Mouse (Mus musculus) intestine, embryonic 15.5 days (tissue): Measurements from ENCODE around the gene Gpr4. TPM values are rescaled to one million over a fixed set of nuclear protein-coding genes. Genes with fewer than 3 reads are reported as not detected.

ENCODE experiments used
- ATAC-seq: fragments of 200-750 bp; cut with Nextera tagmentation; 2 replicates; pipeline ENCODE4 v1.8.0; 2017; ENCODE audit warnings: moderate TSS enrichment, moderate library complexity
- H3K27ac ChIP-seq: fragments of 300-500 bp; sonication (generic); 2 replicates; pipeline ENCODE4 v1.5.1; 2015; ENCODE audit warnings: mild to moderate bottlenecking, inconsistent platforms
- H3K27me3 ChIP-seq: fragments of 300-500 bp; sonication (generic); replicated peaks from 2 replicates; pipeline ENCODE4 v1.6.1; 2015; ENCODE audit warnings: inconsistent platforms
- H3K36me3 ChIP-seq: fragments of 300-500 bp; sonication (generic); 2 replicates; pipeline ENCODE4 v1.6.1; 2015; ENCODE audit warnings: inconsistent platforms
- H3K4me1 ChIP-seq: fragments of 300-500 bp; sonication (generic); replicated peaks from 2 replicates; pipeline ENCODE4 v1.6.1; 2015; ENCODE audit warnings: inconsistent platforms
- H3K4me2 ChIP-seq: fragments of 300-500 bp; sonication (generic); replicated peaks from 2 replicates; pipeline ENCODE4 v1.6.1; 2015; ENCODE audit warnings: mild to moderate bottlenecking, inconsistent platforms
- H3K4me3 ChIP-seq: fragments of 300-500 bp; sonication (generic); replicated peaks from 2 replicates; pipeline ENCODE4 v1.5.1; 2015; ENCODE audit warnings: inconsistent platforms
- H3K9ac ChIP-seq: fragments of 300-500 bp; sonication (generic); 2 replicates; pipeline ENCODE4 v1.6.1; 2015; ENCODE audit warnings: inconsistent platforms
- H3K9me3 ChIP-seq: fragments of 300-500 bp; sonication (generic); 2 replicates; pipeline ENCODE4 v1.6.1; 2016; ENCODE audit warnings: inconsistent platforms
- WGBS: fragments of 180-500 bp; shearing (Covaris S2); methylation state at CpG from one replicate; pipeline ENCODE4 v1.1.7; 2015; 5-methylcytosine and 5-hydroxymethylcytosine counted together
- microRNA counts: library from miRNA; unstranded; fragments of <30 nt; microRNA quantifications from one replicate; lab custom pipeline; 2016
- polyA plus RNA-seq: library from polyadenylated mRNA; unstranded; fragments of >200 nt; fragmentation: Nextera tagmentation; extraction: Ambion mirVana; gene quantifications from 2 replicates; pipeline ENCODE4 v1.2.1, GENCODE M21; 2015

Gpr4 gene
- polyA plus RNA-seq, 1 experiment from 2014 or later: 1.4 TPM

- H3K4me2 ChIP-seq: peak overlapping the region; percentile 93
- WGBS: under 1% methylated on average over 21 of the region's 21 CpGs
- H3K36me3 ChIP-seq: no peaks in the 10 kb centered on the region
- H3K27ac ChIP-seq: peak overlapping the region; percentile 98
- no peak for ATAC-seq
- H3K9ac ChIP-seq: peak overlapping the region; percentile 96
- H3K4me1 ChIP-seq: peaks cover 35% of the 10 kb centered on the region
- H3K9me3 ChIP-seq: no peaks in the 10 kb centered on the region
- H3K4me3 ChIP-seq: peak overlapping the region; percentile 99
- no peaks in the 10 kb centered on the region for H3K27me3 ChIP-seq
These were observed 58.3 kb downstream of the Gpr4 start for GRCm38 (mm10) chr7:19270509-19271237.

- Histone ChIP-seq H3K9me3 (no peaks in the 10 kb centered on the region), H3K36me3 (no peaks in the 10 kb centered on the region), H3K27me3 (no peaks in the 10 kb centered on the region), H3K4me2 (peak within 1 kb of the TSS; percentile 93), H3K9ac (peak within 1 kb of the TSS; percentile 96), H3K4me3 (peak within 1 kb of the TSS; percentile 99), H3K4me1 (peaks cover 27% of the 10 kb centered on the region), H3K27ac (peak within 1 kb of the TSS; percentile 98)
- WGBS: under 1% methylated on average over 62 of the region's 62 CpGs
- peak; percentile 72 for ATAC-seq
These were observed 59.2 kb downstream of the Gpr4 start, which contains the start of gene Vasp for GRCm38 (mm10) chr7:19271238-19272172. Vasp (minus strand) TSS chr7:19271817.

- peak overlapping the region; percentile 93 for H3K4me2 ChIP-seq
- no peaks in the 10 kb centered on the region for H3K27me3 ChIP-seq
- peak overlapping the region; percentile 98 for H3K27ac ChIP-seq
- H3K4me3 ChIP-seq: peak overlapping the region; percentile 99
- H3K36me3 ChIP-seq: no peaks in the 10 kb centered on the region
- H3K9ac ChIP-seq: peak overlapping the region; percentile 96
- H3K9me3 ChIP-seq: no peaks in the 10 kb centered on the region
- under 1% methylated on average over 36 of the region's 36 CpGs for WGBS
- peaks cover 21% of the 10 kb centered on the region for H3K4me1 ChIP-seq
- peak; percentile 81 for ATAC-seq
These were observed 59.9 kb downstream of the Gpr4 start for GRCm38 (mm10) chr7:19272173-19272764.

MicroRNAs within 50 kb of the gene (microRNA counts, 519-probe panel; counts per million panel counts)
- 1,575 counts per million, percentile 34 among the panel's probes with 10 or more counts for microRNA mmu-miR-330 (lab: Ali Mortazavi, UCI)

Other genes starting within 250 kb of the Gpr4 start
- gene Nanos2, start 225.1 kb upstream of the Gpr4 start, polyA plus RNA-seq: not detected in 2 replicates
- 2.5 and 2.9 TPM in 2 replicates for gene Mypop, start 221.3 kb upstream of the Gpr4 start, polyA plus RNA-seq
- gene Irf2bp1, start 208.5 kb upstream of the Gpr4 start, polyA plus RNA-seq: 24.5 and 24.6 TPM in 2 replicates
- gene Foxa3, start 189.0 kb upstream of the Gpr4 start, polyA plus RNA-seq: 26.6 and 28.3 TPM in 2 replicates
- 29.6 and 30.3 TPM in 2 replicates for gene Sympk, start 188.2 kb upstream of the Gpr4 start, polyA plus RNA-seq
- gene Rsph6a, start 157.8 kb upstream of the Gpr4 start, polyA plus RNA-seq: not detected in 2 replicates
- 11.0 and 13.4 TPM in 2 replicates for gene Dmwd, start 136.3 kb upstream of the Gpr4 start, polyA plus RNA-seq
- 52.2 and 53.7 TPM in 2 replicates for gene Dmpk, start 128.7 kb upstream of the Gpr4 start, polyA plus RNA-seq
- gene Six5, start 117.9 kb upstream of the Gpr4 start, polyA plus RNA-seq: 8.7 and 8.8 TPM in 2 replicates
- 1.8 and 2.3 TPM in 2 replicates for gene Gm4969, start 94.2 kb upstream of the Gpr4 start, polyA plus RNA-seq
- gene Fbxo46, start 92.7 kb upstream of the Gpr4 start, polyA plus RNA-seq: 10.5 and 12.8 TPM in 2 replicates
- 9.2 and 11.5 TPM in 2 replicates for gene Qpctl, start 63.2 kb upstream of the Gpr4 start, polyA plus RNA-seq
- gene Snrpd2, start 62.8 kb upstream of the Gpr4 start, polyA plus RNA-seq: 138 TPM in 2 replicates
- gene Gipr, start 46.4 kb upstream of the Gpr4 start, polyA plus RNA-seq: 2.5 and 2.8 TPM in 2 replicates
- 6.5 and 7.3 TPM in 2 replicates for gene Eml2, start 36.1 kb upstream of the Gpr4 start, polyA plus RNA-seq
- gene Opa3, start 15.8 kb downstream of the Gpr4 start, polyA plus RNA-seq: 36.8 and 39.4 TPM in 2 replicates
- gene Vasp, start 59.3 kb downstream of the Gpr4 start, polyA plus RNA-seq: 109 and 114 TPM in 2 replicates
- 0.14 and 0.34 TPM in 2 replicates for gene Ppm1n, start 67.5 kb downstream of the Gpr4 start, polyA plus RNA-seq
- gene Rtn2, start 70.1 kb downstream of the Gpr4 start, polyA plus RNA-seq: 11.3 and 12.5 TPM in 2 replicates
- 0.09 and 0.14 TPM in 2 replicates for gene Fosb, start 97.5 kb downstream of the Gpr4 start, polyA plus RNA-seq
- gene Ercc1, start 132.2 kb downstream of the Gpr4 start, polyA plus RNA-seq: 51.6 and 52.0 TPM in 2 replicates
- gene Cd3eap, start 146.9 kb downstream of the Gpr4 start, polyA plus RNA-seq: 21.7 and 23.4 TPM in 2 replicates
- 3.1 and 4.8 TPM in 2 replicates for gene Ppp1r13l, start 147.2 kb downstream of the Gpr4 start, polyA plus RNA-seq
- 16.7 and 17.3 TPM in 2 replicates for gene Ercc2, start 169.5 kb downstream of the Gpr4 start, polyA plus RNA-seq
- gene Klc3, start 191.6 kb downstream of the Gpr4 start, polyA plus RNA-seq: 3.7 and 4.7 TPM in 2 replicates
- 5.1 and 9.0 TPM in 2 replicates for gene Ckm, start 192.2 kb downstream of the Gpr4 start, polyA plus RNA-seq
- gene Mark4, start 246.3 kb downstream of the Gpr4 start, polyA plus RNA-seq: 5.8 and 6.1 TPM in 2 replicates